Mouse (Mus musculus) lung, postnatal 0 days (tissue): ENCODE data around the gene Ankrd28.

ENCODE experiments used
- CTCF ChIP-seq: IDR thresholded peaks from 2 replicates; pipeline ENCODE4 v1.5.1; 2016; ENCODE audit warnings: antibody characterized with exemption, mild to moderate bottlenecking
- EP300 ChIP-seq: IDR thresholded peaks from 2 replicates; pipeline ENCODE4 v1.6.1; 2016; ENCODE audit warnings: antibody characterized with exemption, mild to moderate bottlenecking, control low read depth

DNA sequence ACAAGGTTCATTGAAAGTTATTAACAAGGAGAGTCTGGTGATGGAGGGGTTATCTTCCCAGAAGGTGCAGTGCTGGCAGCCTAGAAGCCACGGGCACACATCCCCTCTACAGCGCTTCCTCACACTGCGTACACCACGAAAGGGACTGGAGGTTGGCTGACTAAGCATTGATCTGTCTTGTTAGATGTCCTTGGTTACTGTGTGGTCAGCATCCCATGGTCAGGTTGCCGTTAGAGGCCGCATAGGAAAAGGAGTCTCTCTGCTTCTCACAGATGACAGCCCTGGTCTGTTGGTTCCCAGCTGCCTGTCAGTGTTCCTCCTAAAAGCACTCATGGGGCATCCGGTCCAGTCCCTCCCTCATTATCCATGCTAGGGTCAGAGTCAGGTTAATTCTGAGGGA, 179.2 kb downstream of the Ankrd28 start:
- TF ChIP-seq CTCF (no peak), EP300 (no peak)
